Mouse (Mus musculus) embryonic facial prominence, embryonic 13.5 days (tissue): ENCODE measurements around the gene Ddb1. TPM values are rescaled to one million over a fixed set of nuclear protein-coding genes. Genes with fewer than 3 reads are reported as not detected.

ENCODE experiments used
- ATAC-seq: fragments of 200-750 bp; cut with Nextera tagmentation; 2 replicates; pipeline ENCODE4 v1.8.0; 2017; ENCODE audit warnings: low read depth; ENCODE audit not compliant: insufficient number of reproducible peaks, insufficient read depth, low FRiP score, low TSS enrichment
- H3K27ac ChIP-seq: fragments of 300-500 bp; sonication (generic); 2 replicates; pipeline ENCODE4 v1.5.1; 2015; ENCODE audit warnings: moderate library complexity, mild to moderate bottlenecking, inconsistent platforms
- H3K27me3 ChIP-seq: fragments of 300-500 bp; sonication (generic); 2 replicates; pipeline ENCODE4 v1.6.1; 2015; ENCODE audit warnings: mild to moderate bottlenecking, inconsistent platforms
- H3K36me3 ChIP-seq: fragments of 300-500 bp; sonication (generic); 2 replicates; pipeline ENCODE4 v1.6.1; 2015; ENCODE audit warnings: mild to moderate bottlenecking, inconsistent platforms
- H3K4me1 ChIP-seq: fragments of 300-500 bp; sonication (generic); 2 replicates; pipeline ENCODE4 v1.6.1; 2015; ENCODE audit warnings: inconsistent platforms
- H3K4me2 ChIP-seq: fragments of 300-500 bp; sonication (generic); 2 replicates; pipeline ENCODE4 v1.6.1; 2015; ENCODE audit warnings: moderate library complexity, mild to moderate bottlenecking, inconsistent platforms
- H3K4me3 ChIP-seq: fragments of 300-500 bp; sonication (generic); 2 replicates; pipeline ENCODE4 v1.5.1; 2015; ENCODE audit warnings: mild to moderate bottlenecking, inconsistent platforms
- H3K9ac ChIP-seq: fragments of 300-500 bp; sonication (generic); 2 replicates; pipeline ENCODE4 v1.6.1; 2015; ENCODE audit warnings: mild to moderate bottlenecking, inconsistent platforms
- H3K9me3 ChIP-seq: fragments of 300-500 bp; sonication (generic); 2 replicates; pipeline ENCODE4 v1.6.1; 2016; ENCODE audit warnings: inconsistent platforms
- WGBS: fragments of 180-500 bp; shearing (Covaris S2); methylation state at CpG from one replicate; pipeline ENCODE4 v1.1.7; 2015; ENCODE audit warnings: mixed read lengths; 5-methylcytosine and 5-hydroxymethylcytosine counted together
- polyA plus RNA-seq: library from polyadenylated mRNA; unstranded; fragments of >200 nt; fragmentation: Nextera tagmentation; extraction: Ambion mirVana; gene quantifications from 2 replicates; pipeline ENCODE4 v1.2.1, GENCODE M21; 2015

The Ddb1 gene
- polyA plus RNA-seq, 1 experiment from 2014 or later = 355 TPM

GRCm38 (mm10) chr19:10671319-10671718 is 66.2 kb downstream of the Ddb1 start:
- no peak for ATAC-seq
- Histone ChIP-seq H3K27me3 (no peaks in the 10 kb centered on the region), H3K27ac (no peak overlapping the region), H3K9ac (no peak overlapping the region), H3K36me3 (no peaks in the 10 kb centered on the region), H3K4me1 (no peaks in the 10 kb centered on the region), H3K9me3 (no peaks in the 10 kb centered on the region), H3K4me3 (no peak overlapping the region), H3K4me2 (no peak overlapping the region)
- 83% methylated on average over 4 of the region's 4 CpGs for WGBS

GRCm38 (mm10) chr19:10671854-10672417 is 66.8 kb downstream of the Ddb1 start:
- 73% methylated on average over 9 of the region's 9 CpGs for WGBS

GRCm38 (mm10) chr19:10673275-10673674 is 68.1 kb downstream of the Ddb1 start:
- no peak for ATAC-seq
- Histone ChIP-seq H3K4me1 (no peaks in the 10 kb centered on the region), H3K27ac (no peak overlapping the region), H3K4me3 (no peak overlapping the region), H3K36me3 (no peaks in the 10 kb centered on the region), H3K27me3 (no peaks in the 10 kb centered on the region), H3K9me3 (no peaks in the 10 kb centered on the region), H3K9ac (no peak overlapping the region), H3K4me2 (no peak overlapping the region)
- WGBS = 53% methylated on average over 1 of the region's 1 CpGs

More at GRCm38 (mm10) chr19:10671854-10672417, 66.8 kb downstream of the Ddb1 start:
- no peaks in the 10 kb centered on the region for H3K27me3 ChIP-seq
- no peak overlapping the region for H3K9ac ChIP-seq
- no peak for ATAC-seq
- no peak overlapping the region for H3K27ac ChIP-seq
- no peak overlapping the region for H3K4me3 ChIP-seq
- no peak overlapping the region for H3K4me2 ChIP-seq
- H3K4me1 ChIP-seq = no peaks in the 10 kb centered on the region
- no peaks in the 10 kb centered on the region for H3K9me3 ChIP-seq
- H3K36me3 ChIP-seq = no peaks in the 10 kb centered on the region

GRCm38 (mm10) chr19:10676656-10677055 is 71.5 kb downstream of the Ddb1 start:
- no peak overlapping the region for H3K4me3 ChIP-seq
- H3K4me2 ChIP-seq = no peak overlapping the region
- WGBS = 78% methylated on average over 16 of the region's 16 CpGs
- no peak for ATAC-seq
- no peak overlapping the region for H3K9ac ChIP-seq
- no peaks in the 10 kb centered on the region for H3K36me3 ChIP-seq
- no peaks in the 10 kb centered on the region for H3K9me3 ChIP-seq
- no peak overlapping the region for H3K27ac ChIP-seq
- H3K27me3 ChIP-seq = 0 out of 2 replicates have a peak, but pooled peaks cover 4% of the 10 kb centered on the region
- H3K4me1 ChIP-seq = peaks cover 6% of the 10 kb centered on the region

- no peaks in the 10 kb centered on the region for H3K36me3 ChIP-seq
- H3K4me2 ChIP-seq = no peak within 1 kb of the TSS
- peaks cover 6% of the 10 kb centered on the region for H3K4me1 ChIP-seq
- H3K27ac ChIP-seq = peak within 1 kb of the TSS; percentile 66
- ATAC-seq = no peak
- no peaks in the 10 kb centered on the region for H3K9me3 ChIP-seq
- WGBS = 32% methylated on average over 6 of the region's 6 CpGs
- no peak within 1 kb of the TSS for H3K4me3 ChIP-seq
- 0 out of 2 replicates have a peak within 1 kb of the TSS, but pooled peaks have one; percentile 6 for H3K9ac ChIP-seq
- 0 out of 2 replicates have a peak, but pooled peaks cover 4% of the 10 kb centered on the region for H3K27me3 ChIP-seq
These were observed 73.0 kb downstream of the Ddb1 start, which contains the start of gene Pga5 for GRCm38 (mm10) chr19:10677915-10678771. TSS of gene Pga5 (minus strand) at chr19:10678071.

GRCm38 (mm10) chr19:10678772-10679067 is 73.6 kb downstream of the Ddb1 start:
- H3K9me3 ChIP-seq = no peaks in the 10 kb centered on the region
- H3K27ac ChIP-seq = peak overlapping the region; percentile 66
- no peak overlapping the region for H3K4me2 ChIP-seq
- no peaks in the 10 kb centered on the region for H3K36me3 ChIP-seq
- H3K9ac ChIP-seq = 0 out of 2 replicates have a peak overlapping the region, but pooled peaks have one; percentile 6
- 0 out of 2 replicates have a peak, but pooled peaks cover 6% of the 10 kb centered on the region for H3K27me3 ChIP-seq
- H3K4me3 ChIP-seq = no peak overlapping the region
- peaks cover 6% of the 10 kb centered on the region for H3K4me1 ChIP-seq
- no peak for ATAC-seq
- WGBS = 62% methylated on average over 1 of the region's 1 CpGs

Other genes starting within 250 kb of the Ddb1 start
- 0.46 and 0.76 TPM in 2 replicates for gene Syt7, start 216.2 kb upstream of the Ddb1 start, polyA plus RNA-seq
- 0.25 and 0.28 TPM in 2 replicates for gene Lrrc10b, start 147.9 kb upstream of the Ddb1 start, polyA plus RNA-seq
- gene Ppp1r32, start 122.4 kb upstream of the Ddb1 start, polyA plus RNA-seq = 0.27 and 0.39 TPM in 2 replicates
- 48.3 and 50.1 TPM in 2 replicates for gene Cpsf7, start 80.1 kb upstream of the Ddb1 start, polyA plus RNA-seq
- gene Sdhaf2, start 79.2 kb upstream of the Ddb1 start, polyA plus RNA-seq = 59.9 and 63.5 TPM in 2 replicates
- gene Tmem216, start 49.1 kb upstream of the Ddb1 start, polyA plus RNA-seq = 62.9 and 63.7 TPM in 2 replicates
- 18.7 and 21.8 TPM in 2 replicates for gene Cyb561a3, start 28.2 kb upstream of the Ddb1 start, polyA plus RNA-seq
- gene Tmem138, start 28.0 kb upstream of the Ddb1 start, polyA plus RNA-seq = 38.3 and 39.1 TPM in 2 replicates
- gene Tkfc, start 327 bp downstream of the Ddb1 start, polyA plus RNA-seq = 16.3 and 17.0 TPM in 2 replicates
- gene Vwce, start 28.9 kb downstream of the Ddb1 start, polyA plus RNA-seq = 3.1 and 3.8 TPM in 2 replicates
- gene Pga5, start 72.7 kb downstream of the Ddb1 start, polyA plus RNA-seq = not detected in 2 replicates
- gene Vps37c, start 83.4 kb downstream of the Ddb1 start, polyA plus RNA-seq = 36.4 and 36.8 TPM in 2 replicates
- gene Cd5, start 133.7 kb downstream of the Ddb1 start, polyA plus RNA-seq = 0.41 and 0.42 TPM in 2 replicates
- gene Cd6, start 224.7 kb downstream of the Ddb1 start, polyA plus RNA-seq = 0.08 and 0.15 TPM in 2 replicates
- gene Slc15a3, start 234.4 kb downstream of the Ddb1 start, polyA plus RNA-seq = 0.34 and 0.41 TPM in 2 replicates